Mouse (Mus musculus): ENCODE results near the gene Ppia. TPM values are rescaled to one million over a fixed set of nuclear protein-coding genes. Genes with fewer than 3 reads are reported as not detected.
A peak's percentile ranks its signal among the peaks of the same experiment; 100 is the strongest.

Gene Ppia
- total and polyA plus RNA-seq, 2 experiments from 2014 or later = 2,268 to 3,654 TPM

DNA sequence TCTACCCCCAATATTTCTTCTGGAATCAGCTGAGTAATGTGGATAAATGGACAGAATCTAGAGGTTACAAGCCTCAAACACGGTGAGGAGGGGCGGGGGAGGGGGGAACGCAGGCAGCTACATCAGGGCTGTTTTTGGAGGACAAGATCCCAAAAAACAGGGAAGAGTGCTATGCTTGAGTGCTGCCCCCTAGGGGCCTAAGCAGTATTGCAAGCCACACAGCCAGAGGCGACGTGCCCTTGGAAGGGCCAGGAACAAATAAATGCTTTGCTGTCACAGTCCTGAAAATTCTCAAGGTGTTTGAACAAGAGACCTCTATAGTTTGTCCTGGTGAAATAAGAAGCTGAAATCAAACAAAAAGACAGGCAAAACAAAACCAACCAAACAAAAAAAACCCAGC, 3.6 kb upstream of the Ppia start:
- no peaks in the 10 kb centered on the region for H3K36me3 ChIP-seq (replicated peaks; ENCODE audit: control insufficient read depth, insufficient read depth, low read length)
- H3K4me1 ChIP-seq (ENCODE audit: control insufficient read depth, insufficient read depth) = peaks cover 7% of the 10 kb centered on the region
- H3K4me2 ChIP-seq (ENCODE audit: low read depth, low read length) = no peak overlapping the region
- H3K9ac ChIP-seq (replicated peaks; ENCODE audit: low read depth, low read length) = no peak overlapping the region
- peak; percentile 62 for DNase-seq (ENCODE audit: low spot score)
- no peak for ATAC-seq (ENCODE audit: insufficient read depth, low read depth)
- WGBS = 6% methylated on average over 5 of the region's 5 CpGs
- 0 out of 2 replicates have a peak overlapping the region, but pooled peaks have one; percentile 5 for H3K27ac ChIP-seq (ENCODE audit: low read depth)
- H3K9me3 ChIP-seq (replicated peaks; ENCODE audit: control insufficient read depth, low read length) = no peaks in the 10 kb centered on the region
- no peaks in the 10 kb centered on the region for H3K27me3 ChIP-seq (ENCODE audit: control insufficient read depth, insufficient read depth, low read length)
- TF ChIP-seq EP300 (IDR thresholded peaks at IDR 0.05; ENCODE audit: low read depth) = no peak
- TF ChIP-seq CTCF (IDR thresholded peaks at IDR 0.05; ENCODE audit: low read depth) = peak; percentile 86
- no peak overlapping the region for H3K4me3 ChIP-seq (ENCODE audit: low read depth, low read length)

DNA sequence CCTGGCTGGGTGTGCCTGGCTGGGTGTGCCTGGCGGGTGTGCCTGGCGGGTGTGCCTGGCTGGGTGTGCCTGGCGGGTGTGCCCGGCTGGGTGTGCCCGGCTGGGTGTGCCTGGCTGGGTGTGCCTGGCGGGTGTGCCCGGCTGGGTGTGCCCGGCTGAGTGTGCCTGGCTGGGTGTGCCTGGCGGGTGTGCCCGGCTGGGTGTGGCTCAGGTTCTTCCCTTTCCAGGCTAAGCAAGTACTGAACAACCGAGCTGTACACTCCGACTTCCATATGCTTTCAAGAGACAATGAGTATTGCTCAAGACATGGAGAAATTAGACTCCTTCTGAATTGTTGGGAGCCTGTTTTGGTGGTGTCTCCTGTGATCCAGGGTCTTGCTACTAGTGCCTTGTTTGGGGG, 2.0 kb upstream of the Ppia start:
- ATAC-seq (ENCODE audit: insufficient read depth, low read depth) (no peak), DNase-seq (ENCODE audit: low spot score) (no peak)
- H3K4me2 ChIP-seq (ENCODE audit: low read depth, low read length) = no peak overlapping the region
- H3K4me1 ChIP-seq (ENCODE audit: control insufficient read depth, insufficient read depth) = peaks cover 10% of the 10 kb centered on the region
- no peak overlapping the region for H3K4me3 ChIP-seq (ENCODE audit: low read depth, low read length)
- no peak overlapping the region for H3K27ac ChIP-seq (ENCODE audit: low read depth)
- H3K9ac ChIP-seq (replicated peaks; ENCODE audit: low read depth, low read length) = no peak overlapping the region
- H3K36me3 ChIP-seq (replicated peaks; ENCODE audit: control insufficient read depth, insufficient read depth, low read length) = peaks cover under 1% of the 10 kb centered on the region
- H3K27me3 ChIP-seq (ENCODE audit: control insufficient read depth, insufficient read depth, low read length) = no peaks in the 10 kb centered on the region
- WGBS = 94% methylated on average over 9 of the region's 12 CpGs
- TF ChIP-seq EP300 (IDR thresholded peaks at IDR 0.05; ENCODE audit: low read depth) (no peak), CTCF (IDR thresholded peaks at IDR 0.05; ENCODE audit: low read depth) (no peak)
- no peaks in the 10 kb centered on the region for H3K9me3 ChIP-seq (replicated peaks; ENCODE audit: control insufficient read depth, low read length)

DNA sequence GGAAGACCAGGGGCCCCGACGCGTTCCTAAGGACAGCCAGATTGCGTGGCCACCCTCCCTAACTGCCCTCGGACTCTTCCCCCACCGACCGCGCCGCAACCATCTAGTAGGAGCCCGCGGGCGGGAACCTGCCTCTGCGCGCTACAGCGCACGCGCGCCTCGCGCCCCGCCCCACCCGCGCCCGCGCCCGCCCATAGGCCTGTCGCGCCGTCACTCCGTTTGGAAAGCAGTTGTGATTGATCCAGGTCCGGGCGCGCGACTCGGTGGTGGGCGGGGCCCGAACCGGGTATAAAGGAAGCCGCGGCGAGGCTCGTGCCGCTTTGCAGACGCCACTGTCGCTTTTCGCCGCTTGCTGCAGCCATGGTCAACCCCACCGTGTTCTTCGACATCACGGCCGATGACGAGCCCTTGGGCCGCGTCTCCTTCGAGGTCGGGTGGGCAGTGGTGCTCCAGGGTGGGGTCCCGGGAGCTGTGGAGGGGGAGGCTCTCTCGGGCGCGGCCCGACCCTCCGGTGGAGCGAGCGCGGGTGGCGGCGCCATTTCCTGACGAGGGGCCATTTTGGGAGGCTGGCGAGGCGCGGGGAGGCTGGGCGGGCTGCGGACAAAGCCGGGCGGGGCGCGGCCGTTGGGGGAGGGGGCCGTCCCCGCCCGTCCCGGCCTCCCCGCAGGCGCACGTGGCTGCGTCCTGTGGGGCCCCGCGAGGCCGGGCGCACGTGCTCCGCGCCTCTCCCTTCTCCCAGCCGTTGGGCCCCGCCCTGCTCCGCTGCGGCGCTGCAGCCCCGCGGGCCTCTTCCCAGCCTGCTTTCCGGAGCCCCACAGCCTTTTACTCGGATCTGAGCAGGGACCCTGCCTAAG, 535 bp downstream of the Ppia start:
- Histone ChIP-seq H3K9ac (replicated peaks; ENCODE audit: low read depth, low read length) (peak overlapping the region; percentile 84), H3K4me1 (ENCODE audit: control insufficient read depth, insufficient read depth) (peaks cover 10% of the 10 kb centered on the region), H3K27me3 (ENCODE audit: control insufficient read depth, insufficient read depth, low read length) (no peaks in the 10 kb centered on the region), H3K4me2 (ENCODE audit: low read depth, low read length) (peak overlapping the region; percentile 75), H3K9me3 (replicated peaks; ENCODE audit: control insufficient read depth, low read length) (no peaks in the 10 kb centered on the region), H3K27ac (ENCODE audit: low read depth) (peak overlapping the region; percentile 97), H3K36me3 (replicated peaks; ENCODE audit: control insufficient read depth, insufficient read depth, low read length) (peaks cover 24% of the 10 kb centered on the region), H3K4me3 (ENCODE audit: low read depth, low read length) (peak overlapping the region; percentile 77)
- TF ChIP-seq EP300 (IDR thresholded peaks at IDR 0.05; ENCODE audit: low read depth) = 0 out of 2 replicates have a peak, but pooled peaks have one; percentile 21
- no peak for TF ChIP-seq CTCF (IDR thresholded peaks at IDR 0.05; ENCODE audit: low read depth)
- under 1% methylated on average over 90 of the region's 102 CpGs for WGBS
- peak; percentile 94 for ATAC-seq (ENCODE audit: insufficient read depth, low read depth)
- DNase-seq (ENCODE audit: low spot score) = peak; percentile 91

DNA sequence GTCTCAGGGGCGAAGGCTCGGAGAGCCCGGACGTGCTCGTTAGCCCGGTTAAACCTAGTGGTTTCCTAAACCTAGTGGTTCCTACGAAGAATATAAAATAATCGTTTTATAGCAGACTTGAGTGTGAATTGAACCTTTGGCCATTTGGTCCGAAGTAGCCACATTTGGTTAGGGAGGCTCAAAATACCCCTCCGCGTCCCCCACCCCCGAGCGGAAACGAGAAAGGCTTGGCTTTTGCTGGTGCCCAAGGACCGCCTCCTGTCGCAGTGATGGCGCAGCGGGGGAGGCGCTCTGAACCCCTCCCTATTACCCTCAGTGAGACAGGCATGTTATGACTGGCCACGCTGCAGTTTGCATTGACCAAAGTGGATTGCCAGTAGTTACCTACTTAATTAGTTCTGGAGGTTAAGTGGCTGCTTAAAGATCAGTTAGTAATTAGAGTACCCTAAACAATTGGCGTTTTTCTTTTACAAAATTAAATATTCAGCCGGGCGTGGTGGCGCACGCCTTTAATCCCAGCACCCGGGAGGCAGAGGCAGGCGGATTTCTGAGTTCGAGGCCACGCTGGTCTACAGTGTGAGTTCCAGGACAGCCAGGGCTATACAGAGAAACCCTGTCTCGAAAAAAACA, 1.3 kb downstream of the Ppia start:
- Histone ChIP-seq H3K36me3 (replicated peaks; ENCODE audit: control insufficient read depth, insufficient read depth, low read length) (peaks cover 28% of the 10 kb centered on the region), H3K9me3 (replicated peaks; ENCODE audit: control insufficient read depth, low read length) (no peaks in the 10 kb centered on the region), H3K4me2 (ENCODE audit: low read depth, low read length) (peak overlapping the region; percentile 75), H3K9ac (replicated peaks; ENCODE audit: low read depth, low read length) (peak overlapping the region; percentile 84), H3K4me1 (ENCODE audit: control insufficient read depth, insufficient read depth) (peaks cover 10% of the 10 kb centered on the region), H3K27me3 (ENCODE audit: control insufficient read depth, insufficient read depth, low read length) (no peaks in the 10 kb centered on the region), H3K27ac (ENCODE audit: low read depth) (peak overlapping the region; percentile 97), H3K4me3 (ENCODE audit: low read depth, low read length) (peak overlapping the region; percentile 77)
- under 1% methylated on average over 30 of the region's 30 CpGs for WGBS
- TF ChIP-seq EP300 (IDR thresholded peaks at IDR 0.05; ENCODE audit: low read depth) (no peak), CTCF (IDR thresholded peaks at IDR 0.05; ENCODE audit: low read depth) (no peak)
- DNase-seq (ENCODE audit: low spot score) (peak; percentile 78), ATAC-seq (ENCODE audit: insufficient read depth, low read depth) (peak; percentile 62)

DNA sequence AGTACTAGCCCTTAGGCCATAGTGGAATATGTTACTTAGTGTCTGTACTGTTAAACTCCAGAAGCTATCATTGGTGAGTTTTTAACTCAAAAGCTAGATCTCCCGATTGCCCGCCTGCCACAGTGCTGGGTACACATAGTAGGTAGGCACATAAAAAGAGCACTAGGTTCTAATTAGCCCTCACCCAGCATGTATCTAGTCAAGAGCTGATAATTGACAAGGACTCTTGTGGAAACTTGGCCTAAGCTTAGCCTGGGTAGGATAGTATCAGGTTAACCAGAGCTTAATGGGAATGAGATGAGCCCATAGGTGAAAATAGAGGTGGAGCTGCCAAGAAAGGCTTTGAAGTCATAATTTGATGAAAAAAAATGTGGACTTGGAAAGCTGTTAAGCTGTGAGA, 1.8 kb downstream of the Ppia start:
- TF ChIP-seq EP300 (IDR thresholded peaks at IDR 0.05; ENCODE audit: low read depth) = no peak
- TF ChIP-seq CTCF (IDR thresholded peaks at IDR 0.05; ENCODE audit: low read depth) = no peak
- Histone ChIP-seq H3K27me3 (ENCODE audit: control insufficient read depth, insufficient read depth, low read length) (no peaks in the 10 kb centered on the region), H3K4me3 (ENCODE audit: low read depth, low read length) (peak overlapping the region; percentile 77), H3K27ac (ENCODE audit: low read depth) (peak overlapping the region; percentile 30; the same call in 1 of the 2 replicates), H3K9ac (replicated peaks; ENCODE audit: low read depth, low read length) (peak overlapping the region; percentile 84), H3K4me2 (ENCODE audit: low read depth, low read length) (peak overlapping the region; percentile 75), H3K4me1 (ENCODE audit: control insufficient read depth, insufficient read depth) (peaks cover 10% of the 10 kb centered on the region), H3K9me3 (replicated peaks; ENCODE audit: control insufficient read depth, low read length) (no peaks in the 10 kb centered on the region), H3K36me3 (replicated peaks; ENCODE audit: control insufficient read depth, insufficient read depth, low read length) (peaks cover 28% of the 10 kb centered on the region)
- DNase-seq (ENCODE audit: low spot score) = no peak
- WGBS = 28% methylated on average over 2 of the region's 2 CpGs
- no peak for ATAC-seq (ENCODE audit: insufficient read depth, low read depth)

Data from heart, postnatal 0 days (tissue).